Mouse (Mus musculus) layer of hippocampus, postnatal 14 days (tissue): ENCODE results near the gene Gm42878. TPM values are rescaled to one million over a fixed set of nuclear protein-coding genes. Genes with fewer than 3 reads are reported as not detected.
"Not testable (repeated sequence)": the region's sequence is repeated elsewhere in the genome, so short reads cannot be mapped to it uniquely, and the experiment has no call there.

Source experiments
- DNase-seq, 2 experiments: peaks; one replicate each; pipeline ENCODE4 v3.0.0; 2021 to 2022; ENCODE audit warnings: low spot score in 2 of 2, mixed read lengths in 1 of 2
- total RNA-seq, 2 experiments: library from RNA; stranded (reverse); gene quantifications; 2 replicates each; pipeline ENCODE4 v1.2.3; 2021

Gene Gm42878
- total RNA-seq, 2 experiments from 2014 or later, result not detected

DNA sequence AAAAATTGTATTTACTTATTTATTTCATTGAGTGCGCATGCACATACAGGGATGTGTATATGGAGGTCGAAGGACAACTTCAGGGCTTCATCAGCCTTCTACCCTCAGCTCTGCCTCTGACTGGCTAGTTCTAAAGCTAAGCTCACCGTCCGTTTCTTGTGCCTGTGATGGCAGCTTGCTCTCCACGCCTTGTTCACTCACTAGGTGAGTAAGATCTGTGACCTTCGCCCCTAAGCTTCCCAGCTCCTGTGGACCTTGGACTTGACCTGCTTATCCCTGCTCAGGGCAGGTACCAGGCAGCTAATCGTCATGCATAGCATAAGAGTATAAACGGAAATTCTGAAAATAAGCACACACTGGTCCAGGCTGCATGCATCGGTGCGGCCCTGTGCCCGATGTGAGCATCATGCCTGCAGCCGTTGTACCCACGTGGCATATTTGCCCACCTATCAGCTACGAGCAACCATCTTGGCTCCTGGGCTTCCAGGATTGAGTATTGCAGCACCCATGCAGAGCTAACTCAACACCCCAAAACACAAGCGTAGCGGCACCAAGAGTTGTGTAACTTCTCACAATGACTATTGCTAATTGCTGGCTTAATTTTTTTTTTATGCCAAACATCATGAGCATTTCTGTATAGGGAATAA, 20.9 kb upstream of the Gm42878 start:
- DNase-seq, result no peak

DNA sequence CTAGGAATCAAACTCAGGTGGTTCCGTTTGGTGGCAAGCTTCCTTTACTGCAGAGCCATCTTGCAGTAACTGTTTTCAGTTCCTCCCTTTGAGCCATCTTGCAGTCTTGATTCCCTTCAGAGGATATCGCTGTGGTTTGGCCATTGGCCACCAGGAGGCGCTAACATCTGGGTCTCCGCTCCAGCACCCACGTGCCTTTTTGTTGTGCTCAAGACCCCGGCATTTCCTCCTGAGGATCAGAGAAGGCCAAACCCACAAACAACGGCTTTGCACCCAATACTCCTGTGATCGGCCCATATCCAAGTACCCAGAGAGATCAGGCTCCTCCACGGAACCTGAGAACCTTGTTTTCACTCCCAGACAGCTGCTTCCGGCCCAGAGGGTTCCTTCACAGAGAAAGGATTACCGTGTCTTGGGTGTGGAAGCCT, 19.2 kb upstream of the Gm42878 start:
- DNase-seq, result peak; percentile 69 to 79

DNA sequence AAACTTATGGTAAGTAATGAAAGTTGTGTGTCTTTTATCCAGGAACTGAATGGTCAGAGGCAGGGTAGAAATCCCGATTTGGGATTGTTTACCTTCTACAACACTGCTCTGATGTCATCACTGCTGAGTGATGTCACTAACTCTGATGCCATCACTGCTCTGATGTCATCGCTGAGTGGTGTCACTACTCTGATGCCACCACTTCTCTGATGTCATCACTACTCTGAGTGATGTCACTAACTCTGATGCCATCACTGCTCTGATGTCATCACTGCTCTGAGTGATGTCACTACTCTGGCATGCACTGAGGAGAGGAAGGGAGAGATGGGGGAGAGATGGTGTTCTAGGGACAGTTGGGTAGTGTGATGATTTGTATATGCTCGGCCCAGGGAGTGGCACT, 17.2 kb upstream of the Gm42878 start:
- DNase-seq, result no peak

DNA sequence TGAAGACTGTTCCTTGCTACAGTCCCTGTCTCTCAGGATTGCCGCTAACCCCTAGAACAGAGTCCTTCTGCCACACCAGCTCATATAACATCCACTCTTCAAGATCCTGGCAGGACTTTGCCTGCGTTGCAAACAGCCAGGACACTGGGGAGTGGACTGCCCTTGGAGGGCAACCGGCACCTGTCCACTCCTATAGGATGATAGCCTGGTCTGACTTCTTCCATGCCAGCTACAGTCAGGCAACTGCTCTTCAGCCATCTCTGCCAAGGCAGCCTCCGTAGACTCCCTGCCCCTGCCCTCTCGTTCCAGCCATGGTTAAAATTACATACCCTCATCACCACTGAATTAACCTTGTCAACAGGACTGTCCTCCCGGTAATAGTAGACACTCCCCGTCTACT, 3.9 kb upstream of the Gm42878 start:
- no peak for DNase-seq

DNA sequence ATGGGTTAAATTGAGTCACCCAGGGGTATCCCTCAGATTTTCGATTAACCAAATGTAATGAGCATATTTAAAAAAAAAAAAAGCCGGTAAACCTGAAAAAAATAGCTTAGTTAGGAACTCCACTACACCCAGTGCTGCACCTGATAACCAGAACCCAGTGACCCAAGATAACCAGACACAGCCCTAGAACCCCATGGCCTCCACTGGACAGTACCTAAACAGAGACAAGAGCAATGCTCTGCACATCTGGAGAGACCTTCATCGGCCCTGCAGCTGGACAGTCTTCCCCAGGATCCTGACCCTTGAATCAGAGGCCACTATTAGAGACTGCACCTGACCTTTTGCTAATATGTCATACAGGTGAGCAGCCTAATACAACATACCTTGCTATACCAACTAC, 1.8 kb upstream of the Gm42878 start:
- no peak for DNase-seq

DNA sequence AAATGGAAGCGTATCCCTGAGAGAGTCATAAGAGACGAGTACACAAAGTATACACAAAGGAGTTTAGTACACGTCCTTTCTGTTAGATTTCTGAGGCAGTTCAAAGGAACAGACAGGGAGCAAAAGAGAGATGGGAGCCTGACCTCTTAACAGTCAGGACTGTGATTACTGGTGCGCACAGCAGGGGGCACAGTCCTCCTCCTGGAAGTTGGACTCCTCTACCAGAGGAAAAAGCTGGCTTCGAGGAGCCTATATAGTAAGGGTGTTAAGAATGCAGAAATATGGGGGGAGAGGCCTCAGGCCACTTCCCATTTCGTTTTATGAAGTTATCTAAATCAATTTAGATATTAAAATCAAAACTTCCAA, 1.2 kb upstream of the Gm42878 start:
- DNase-seq, result peak in 1 of 2 experiments; percentile 38

DNA sequence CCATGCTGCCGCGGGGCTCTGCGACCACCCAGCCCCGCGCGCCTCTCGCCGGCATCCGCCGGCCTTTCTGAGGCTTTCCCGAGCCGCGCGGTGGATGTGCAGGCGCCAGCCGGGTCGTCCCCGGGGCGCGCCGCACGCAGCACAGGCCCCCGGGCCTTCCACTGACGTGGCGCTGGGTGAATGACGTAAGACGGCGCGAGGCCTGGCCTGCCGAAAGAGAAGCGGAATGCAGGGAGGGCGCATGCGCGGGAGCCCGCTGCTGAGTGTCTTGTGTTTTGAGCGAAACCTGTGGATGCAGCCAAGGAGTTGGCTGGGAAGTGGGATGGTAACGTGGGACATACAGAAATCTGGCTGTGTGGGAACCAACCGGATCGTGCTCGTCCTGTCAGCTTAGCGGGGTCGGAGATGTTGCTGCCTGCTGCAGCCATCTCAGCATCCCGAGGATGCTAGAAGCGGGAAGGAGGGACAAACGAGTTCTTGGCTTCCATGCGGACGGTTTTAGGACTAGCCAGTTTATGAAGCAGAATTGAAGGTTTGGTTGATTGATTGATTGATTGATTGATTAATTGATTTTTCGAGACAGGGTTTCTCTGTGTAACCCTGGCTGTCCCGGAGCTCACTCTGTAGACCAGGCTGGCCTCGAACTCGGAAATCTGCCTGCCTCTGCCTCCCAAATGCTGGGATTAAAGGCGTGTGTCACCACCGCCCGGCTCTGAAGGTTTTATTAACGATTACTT, 679 bp upstream of the Gm42878 start, which contains the start of gene Mapkapk5:
Gene Mapkapk5, minus strand, starts transcription at position 113 of the 737 bp plus-strand sequence.
- peak; percentile 98 to 99 for DNase-seq

DNA sequence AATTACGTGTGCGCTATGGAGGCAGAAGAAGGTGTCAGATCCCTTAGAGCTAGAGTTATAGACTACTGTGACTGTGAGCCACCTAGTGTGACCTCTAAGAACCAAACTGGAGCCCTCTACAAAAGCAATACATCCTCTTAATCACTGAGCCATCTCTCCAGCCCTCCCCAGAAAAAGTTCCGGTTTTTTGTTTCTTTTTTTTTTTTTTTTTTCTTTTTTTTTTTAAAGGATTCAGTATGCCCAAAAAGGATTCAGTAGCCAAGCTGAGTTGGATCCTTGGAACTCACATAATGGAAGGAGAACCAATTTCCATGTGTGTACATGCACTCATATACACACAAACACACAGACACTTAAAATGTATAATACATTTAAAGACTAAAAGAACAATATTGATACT, 1.9 kb downstream of the Gm42878 start:
- no peak for DNase-seq

DNA sequence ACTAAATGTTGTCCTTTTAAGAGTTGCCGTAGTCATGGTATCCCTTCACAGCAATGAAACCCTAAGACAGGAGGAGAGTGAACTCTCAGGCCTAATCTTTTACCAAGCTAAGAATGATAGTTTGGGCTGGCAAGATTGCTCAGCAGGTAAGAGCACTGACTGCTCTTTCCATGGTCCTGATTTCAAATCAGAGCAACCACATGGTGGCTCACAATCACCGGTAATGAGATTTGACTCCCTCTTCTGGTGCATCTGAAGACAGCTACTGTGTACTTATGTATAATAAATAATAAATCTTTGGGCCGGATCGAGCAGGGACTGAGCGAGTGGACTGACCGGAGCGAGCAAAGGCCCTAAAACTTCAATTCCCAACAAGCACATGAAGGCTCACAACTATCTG, 4.0 kb downstream of the Gm42878 start:
- no peak for DNase-seq

DNA sequence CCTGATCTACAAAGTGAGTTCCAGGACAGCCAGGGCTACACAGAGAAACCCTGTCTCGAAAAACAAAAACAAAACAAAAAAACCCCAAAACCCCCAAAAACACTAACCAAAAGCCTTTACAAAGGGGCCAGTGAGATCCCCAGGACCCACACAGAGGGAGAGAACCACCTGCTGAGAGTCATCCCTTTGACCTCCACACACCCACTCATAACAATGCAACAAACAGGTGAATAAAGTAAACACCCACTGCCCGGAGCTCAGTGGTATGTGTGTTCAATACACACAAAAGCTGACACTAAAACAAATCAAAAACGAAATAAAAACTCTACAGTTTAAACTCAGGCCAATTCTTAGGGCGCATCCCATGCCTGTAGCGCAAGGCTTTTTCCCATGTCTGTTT, 5.2 kb downstream of the Gm42878 start:
- DNase-seq, result no peak

DNA sequence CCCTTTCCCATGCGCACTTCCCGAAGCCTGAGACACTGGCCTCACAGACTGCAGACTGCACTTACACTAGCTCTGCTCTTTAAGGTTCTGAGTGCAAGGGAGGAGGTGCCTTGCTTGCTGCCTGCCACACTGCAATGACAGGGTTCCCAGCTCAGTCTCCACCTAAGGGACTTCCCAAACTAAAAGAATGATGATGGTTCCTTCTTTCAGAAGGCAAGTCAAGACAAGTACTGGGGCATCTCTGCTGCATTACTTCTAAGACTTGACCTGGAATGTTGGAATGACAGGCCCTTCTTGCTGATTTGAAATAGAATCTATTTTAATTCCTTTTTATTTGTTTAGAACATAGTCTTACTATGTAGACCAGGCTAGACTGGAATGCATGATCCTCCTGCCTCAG, 7.7 kb downstream of the Gm42878 start:
- DNase-seq, result no peak

DNA sequence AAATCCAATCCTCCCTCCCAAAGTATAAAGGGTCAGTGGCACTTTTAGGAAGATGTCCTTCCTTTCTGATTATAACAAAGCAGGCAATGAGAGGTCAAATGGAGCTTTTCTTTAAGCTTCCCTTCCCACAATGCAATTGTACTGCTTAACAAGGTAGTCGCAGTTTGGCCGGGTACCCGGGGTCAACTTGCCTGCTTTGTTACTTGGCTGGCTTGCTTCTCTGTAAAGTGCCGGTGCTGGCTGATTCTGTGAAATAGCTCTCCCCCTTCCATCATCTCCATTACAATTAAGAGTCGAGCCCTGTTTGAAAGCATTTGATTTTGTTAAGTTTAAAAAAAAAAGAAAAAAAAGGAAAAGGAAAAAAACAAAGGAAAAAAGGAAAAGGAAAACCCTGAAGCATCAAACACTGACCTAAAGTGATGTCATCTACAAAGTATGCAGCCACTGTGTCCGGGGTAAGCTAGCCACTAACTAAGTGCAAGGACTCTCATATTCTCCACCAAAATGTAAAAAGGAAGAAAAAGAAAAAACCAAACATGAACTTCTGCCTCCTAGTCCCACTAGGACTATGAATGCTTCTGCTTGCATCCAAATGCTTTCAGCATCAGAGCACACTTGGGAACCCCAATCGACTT, 8.2 kb downstream of the Gm42878 start:
- no peak for DNase-seq

DNA sequence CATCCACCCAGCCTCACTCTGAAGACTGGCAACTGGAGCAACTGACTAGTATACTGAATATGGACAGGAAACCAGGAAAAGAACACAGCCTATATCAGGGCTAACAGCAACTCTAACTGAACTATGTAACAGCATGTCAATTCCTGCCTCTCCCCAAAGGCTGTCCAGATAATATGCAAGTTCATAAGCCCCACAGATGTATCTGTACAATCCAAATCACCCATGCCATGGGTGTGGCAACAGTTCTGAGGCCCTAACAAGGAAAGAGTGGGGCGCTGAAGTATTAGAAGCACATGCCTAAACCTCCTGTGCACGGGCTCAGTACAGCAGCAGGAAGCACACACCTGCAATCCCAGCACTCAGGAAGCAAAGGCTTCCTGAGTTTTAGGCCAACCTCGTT, 10.2 kb downstream of the Gm42878 start:
- no peak for DNase-seq

DNA sequence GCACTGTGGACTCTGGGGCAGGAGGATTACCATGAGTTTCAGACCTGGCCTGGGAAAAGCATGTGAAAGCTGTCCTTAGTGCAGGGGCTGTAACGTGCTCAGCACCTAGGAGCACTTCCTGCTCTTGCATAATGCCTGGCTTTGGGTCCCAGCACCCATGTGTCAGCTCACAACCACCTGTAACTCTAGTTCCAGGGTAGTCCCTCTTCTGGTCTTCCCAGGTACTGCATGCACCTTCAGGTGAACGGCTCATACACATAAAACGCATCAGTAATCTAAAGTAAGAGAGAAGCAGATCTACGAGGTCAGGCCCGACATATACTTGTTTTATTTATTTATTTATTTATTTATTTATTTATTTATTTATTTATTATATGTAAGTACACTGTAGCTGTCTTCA, 10.8 kb downstream of the Gm42878 start:
- DNase-seq, result no peak

DNA sequence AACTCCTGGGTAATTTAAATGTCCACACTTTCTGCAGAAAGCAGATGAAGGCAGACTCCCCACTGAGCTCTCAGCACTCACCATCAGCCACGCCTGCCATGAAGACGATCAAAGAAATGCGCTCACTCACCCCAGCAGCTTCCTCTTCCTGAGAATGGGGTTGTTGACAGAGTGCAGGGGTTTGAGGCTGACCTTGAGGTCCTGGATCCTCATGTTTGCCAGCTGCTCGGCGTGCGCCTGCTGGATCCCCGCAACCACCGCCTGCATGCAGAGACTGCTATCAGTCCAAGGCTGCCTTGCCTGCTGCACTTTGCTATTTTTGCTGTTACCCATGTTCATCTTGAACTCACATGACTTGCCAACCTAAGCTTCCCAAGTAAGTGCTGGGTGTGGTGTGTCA, 18.3 kb downstream of the Gm42878 start:
- no peak for DNase-seq

DNA sequence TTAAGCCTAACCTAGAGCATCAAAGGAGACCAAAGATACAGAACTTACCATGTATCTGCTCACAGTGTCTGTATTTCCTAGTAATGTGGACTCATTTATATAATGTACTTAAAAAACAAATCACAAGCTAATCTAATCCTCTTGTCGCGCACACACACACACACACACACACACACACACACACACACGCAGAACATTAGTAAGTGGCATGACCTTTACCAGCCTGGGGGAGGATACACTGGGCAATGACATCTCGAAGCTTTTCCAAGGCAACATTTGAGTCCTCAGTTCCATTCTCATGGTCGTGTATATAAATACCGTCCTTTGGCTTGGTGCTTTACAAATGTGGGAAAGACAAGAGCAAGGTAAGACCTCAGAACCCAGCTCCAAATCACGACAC, 18.8 kb downstream of the Gm42878 start:
- DNase-seq, result no peak

DNA sequence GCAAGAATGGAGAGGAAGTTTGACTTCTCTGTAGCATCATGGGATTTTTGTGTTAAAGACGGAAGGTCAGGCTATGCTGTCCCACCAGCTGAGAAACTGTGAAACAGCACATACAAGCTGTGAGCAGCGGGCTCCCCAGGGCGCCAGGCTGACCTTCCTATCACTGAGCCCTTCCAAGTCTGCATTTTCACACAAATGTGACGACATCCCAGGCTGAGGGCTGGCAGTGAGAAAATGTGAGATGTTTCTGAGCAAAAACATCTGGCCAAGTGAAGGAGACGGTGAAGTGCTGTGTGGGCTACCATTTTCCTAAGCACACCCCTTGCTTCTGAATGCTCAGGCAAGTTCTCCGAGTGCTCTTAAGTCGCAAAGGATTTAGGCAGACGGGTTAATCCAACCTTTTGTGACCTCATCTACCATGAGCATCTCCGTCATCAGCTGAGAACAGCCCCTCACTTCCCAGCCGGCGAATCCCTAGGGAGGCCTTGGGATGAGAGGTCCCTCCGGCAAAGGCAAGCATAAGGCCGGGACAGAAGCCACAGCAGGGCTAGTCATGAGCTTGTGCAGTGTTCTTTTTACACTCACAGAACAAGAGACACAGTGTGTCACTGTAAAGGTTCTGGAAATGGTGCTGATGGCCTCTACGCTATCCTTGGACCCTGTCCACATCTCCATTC, 19.4 kb downstream of the Gm42878 start:
- DNase-seq, result no peak

DNA sequence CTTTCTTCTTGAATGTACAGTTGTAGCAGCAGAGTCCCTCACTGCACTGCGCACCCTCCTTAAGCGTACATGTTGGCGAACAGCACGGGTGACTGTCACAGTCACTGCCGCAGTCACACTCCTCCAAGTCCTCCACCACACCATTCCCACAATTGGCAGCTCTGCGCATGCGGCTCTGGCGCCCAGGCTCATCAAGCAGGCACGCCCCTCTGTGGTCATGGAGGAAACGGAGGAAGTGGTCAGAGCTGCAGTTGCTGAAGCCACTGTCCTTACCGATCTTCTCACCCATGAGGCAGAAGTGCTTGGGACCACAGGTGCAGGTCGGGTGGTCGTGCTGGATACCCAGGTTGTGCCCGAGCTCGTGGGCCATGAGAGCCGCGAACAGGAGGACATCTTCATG, 25.5 kb downstream of the Gm42878 start:
- not testable (repeated sequence) for DNase-seq

DNA sequence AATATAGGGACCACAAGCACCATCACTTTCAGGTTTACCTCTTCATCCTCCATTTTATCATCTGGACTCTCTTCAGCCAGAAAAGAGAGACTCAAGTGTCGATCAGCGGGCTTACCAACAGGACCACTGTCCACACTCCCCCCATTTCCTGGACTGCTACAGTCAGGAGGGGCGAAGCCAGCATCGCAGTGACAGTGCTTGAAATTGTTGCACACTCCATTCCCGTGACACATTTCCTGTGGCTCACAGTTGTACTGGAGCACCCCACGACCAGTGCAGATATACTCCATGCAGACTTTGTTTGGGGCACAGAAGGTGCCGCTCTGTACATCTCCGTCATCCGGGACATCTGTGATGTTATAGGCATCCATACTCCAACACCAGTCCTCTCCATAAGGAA, 26.3 kb downstream of the Gm42878 start:
- no peak for DNase-seq

DNA sequence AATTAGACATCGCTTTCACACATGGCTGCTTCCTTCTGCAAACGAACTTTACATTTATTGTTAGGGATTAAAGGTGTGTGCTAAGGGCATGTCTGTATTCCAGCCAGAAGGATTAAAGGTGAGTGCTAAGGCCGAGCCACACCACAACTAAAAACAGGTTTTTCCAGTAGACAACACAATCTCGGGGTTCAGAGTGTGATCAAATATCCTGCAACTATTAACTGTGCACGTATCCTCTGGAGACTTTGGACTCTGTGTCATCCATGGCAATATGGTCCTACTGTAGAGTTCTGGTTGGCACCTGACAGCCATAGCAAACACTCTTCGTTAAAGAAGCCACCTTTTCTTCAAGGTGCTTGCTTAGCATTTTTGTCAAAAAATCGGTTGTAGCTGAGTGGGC, 35.3 kb downstream of the Gm42878 start:
- no peak for DNase-seq

DNA sequence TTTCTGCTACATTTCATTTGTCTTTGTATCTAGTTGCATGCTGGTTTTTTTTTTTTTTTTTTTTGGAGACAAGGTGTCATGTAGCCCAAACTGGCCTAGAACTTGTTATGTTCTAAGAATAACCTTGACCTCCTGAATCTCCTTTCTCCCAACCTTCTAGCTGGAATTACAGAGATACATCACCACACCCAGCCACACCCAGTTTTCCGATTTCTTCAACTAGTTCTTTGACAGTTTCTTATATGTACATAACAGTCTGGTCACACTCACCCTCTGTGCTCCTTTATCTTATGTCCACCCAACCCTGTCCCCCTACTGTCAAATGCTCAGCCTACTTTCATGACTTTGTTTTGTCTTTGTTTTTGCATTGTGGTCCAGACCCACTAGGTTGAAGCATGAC, 38.4 kb downstream of the Gm42878 start:
- no peak for DNase-seq

DNA sequence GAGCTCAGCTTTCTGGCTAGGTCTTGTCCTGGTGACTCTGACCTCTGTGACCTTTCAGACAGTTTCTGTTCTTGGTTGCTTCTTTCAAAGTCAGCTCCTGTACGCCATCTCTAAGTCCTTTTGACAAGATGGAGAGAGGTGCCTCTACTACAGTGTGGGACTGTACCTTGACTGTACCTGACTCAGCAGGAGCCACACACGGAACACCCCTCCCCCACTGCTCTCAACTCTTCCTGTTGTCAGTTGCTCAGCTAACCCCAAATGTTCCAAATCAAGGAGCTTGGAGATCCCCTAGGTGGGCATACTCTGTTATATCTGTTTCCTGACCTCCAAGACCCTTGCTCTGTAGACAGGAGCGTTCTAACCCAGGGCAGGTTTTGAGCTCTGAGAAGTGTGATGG, 42.1 kb downstream of the Gm42878 start, which contains the start of gene Adam1b:
Gene Adam1b, minus strand, starts transcription at position 205 of the 400 bp plus-strand sequence.
- no peak for DNase-seq
